In the genomic region with DNA sequence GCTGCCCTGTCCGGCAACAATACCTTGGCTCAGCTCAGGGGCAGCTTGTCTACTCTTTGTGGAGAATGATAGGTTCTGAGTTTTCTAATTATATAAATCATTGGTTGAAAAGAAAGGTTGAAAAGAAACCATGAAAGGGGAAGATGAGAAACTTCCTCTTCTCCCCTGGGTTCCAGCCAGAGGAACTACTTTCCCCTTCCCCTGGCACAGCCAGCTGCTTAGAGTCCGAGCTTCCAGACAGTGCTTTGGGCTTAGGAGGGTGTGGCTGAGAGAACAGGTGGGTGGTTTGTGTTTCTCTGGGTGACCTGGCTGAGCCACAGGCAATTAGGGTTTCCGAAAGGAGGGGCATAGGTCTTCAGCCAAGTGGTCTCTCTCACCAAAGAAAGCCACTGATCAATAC, we compare ENCODE assay signal across 23 mouse cellular contexts.
"Had no signal": no experiment of that assay in that cellular context is flagged by ENCODE, and none has a peak within 500 bp of the region (broad histone marks: within the 10 kb centered on the region; RNA-seq: fewer than 3 reads in every experiment).

No protein-coding gene starts in this region.

- H3K4me2 ChIP-seq: kidney, embryonic 15.5 days; liver, embryonic 11.5 days; lung, embryonic 14.5 days; midbrain, embryonic 13.5 days had no signal

- H3K36me3 ChIP-seq: kidney, embryonic 15.5 days; midbrain, embryonic 10.5 days; midbrain, embryonic 13.5 days had no signal

- H3K4me3 ChIP-seq: kidney, embryonic 15.5 days; left cerebral cortex, adult 2 months; megakaryocyte, embryonic 14.5 days; midbrain, embryonic 10.5 days; midbrain, embryonic 13.5 days had no signal

- H3K27me3 ChIP-seq: kidney, embryonic 15.5 days; megakaryocyte, embryonic 14.5 days; midbrain, embryonic 13.5 days had no signal

- DNase-seq: kidney, adult 8-10 months; kidney, postnatal 10 days; kidney, postnatal 36 days; layer of hippocampus, postnatal 36 days; liver, postnatal 0 days; lung, embryonic 14.5 days; lung, postnatal 4 days; right cerebral cortex, adult 18-20 months; right cerebral cortex, postnatal 14 days; right cerebral cortex, postnatal 4 days; thymus, adult 2 months; thymus, postnatal 14 days; thymus, postnatal 4 days had no signal

- H3K9ac ChIP-seq: kidney, embryonic 15.5 days; liver, embryonic 14.5 days; liver, postnatal 0 days; lung, embryonic 14.5 days; midbrain, embryonic 13.5 days had no signal

- ATAC-seq: liver, postnatal 0 days; lung, postnatal 0 days; midbrain, embryonic 13.5 days; midbrain, embryonic 16.5 days had no signal

- H3K4me1 ChIP-seq: kidney, embryonic 15.5 days; megakaryocyte, embryonic 14.5 days; midbrain, embryonic 13.5 days had no signal

- H3K27ac ChIP-seq: kidney, embryonic 15.5 days; left cerebral cortex, adult 2 months; liver, embryonic 14.5 days; midbrain, embryonic 10.5 days; midbrain, embryonic 13.5 days; stomach, postnatal 0 days had no signal

- H3K9me3 ChIP-seq: kidney, embryonic 15.5 days; megakaryocyte, embryonic 14.5 days; midbrain, embryonic 10.5 days; midbrain, embryonic 13.5 days had no signal
